Mouse (Mus musculus): ENCODE results near the gene Cd1d1. TPM values are rescaled to one million over a fixed set of nuclear protein-coding genes. Genes with fewer than 3 reads are reported as not detected.
"Not testable (repeated sequence)": the region's sequence is repeated elsewhere in the genome, so short reads cannot be mapped to it uniquely, and the experiment has no call there.

Gene Cd1d1
- total RNA-seq (2021): 100 to 1,000 TPM in 1 of 2 experiments, 10 to 100 TPM in 1; 61.2 to 336 TPM
- long read RNA-seq, experiment 1, transcript Cd1d1-201 (6 exons, 1,946 nt): major isoform, 267 of 443 reads
- long read RNA-seq, experiment 1, transcript Cd1d1-203 (3 exons, 1,475 nt): minor isoform, 10 of 443 reads
- long read RNA-seq, experiment 1, partial matches to known transcripts: 42 of 443 reads
- long read RNA-seq, experiment 1, other reads (novel, unspliced or antisense): 121 of 443 reads
- long read RNA-seq, experiment 2, transcript Cd1d1-201 (6 exons, 1,946 nt): major isoform, 17 of 26 reads
- long read RNA-seq, experiment 2, partial matches to known transcripts: 1 of 26 reads
- long read RNA-seq, experiment 2, other reads (novel, unspliced or antisense): 6 of 26 reads

DNA sequence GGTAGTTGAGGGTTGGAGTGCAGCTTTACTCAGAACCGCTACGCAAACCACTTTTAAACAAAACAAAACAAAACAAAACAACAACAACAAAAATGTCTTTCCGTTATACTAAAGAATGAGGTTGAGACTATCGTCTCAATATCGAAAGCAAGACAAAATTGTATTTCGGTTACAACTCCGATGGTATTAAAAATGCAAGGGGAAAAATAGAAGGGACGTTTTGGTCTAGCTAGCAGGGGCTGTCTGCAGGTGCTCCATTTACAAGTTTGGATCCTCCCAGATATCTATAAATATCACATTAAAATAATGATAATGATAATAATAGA, at the start of gene Cd1d1:
Gene Cd1d1, minus strand, starts transcription at position 27 of the 326 bp plus-strand sequence.
- DNase-seq: no peak

DNA sequence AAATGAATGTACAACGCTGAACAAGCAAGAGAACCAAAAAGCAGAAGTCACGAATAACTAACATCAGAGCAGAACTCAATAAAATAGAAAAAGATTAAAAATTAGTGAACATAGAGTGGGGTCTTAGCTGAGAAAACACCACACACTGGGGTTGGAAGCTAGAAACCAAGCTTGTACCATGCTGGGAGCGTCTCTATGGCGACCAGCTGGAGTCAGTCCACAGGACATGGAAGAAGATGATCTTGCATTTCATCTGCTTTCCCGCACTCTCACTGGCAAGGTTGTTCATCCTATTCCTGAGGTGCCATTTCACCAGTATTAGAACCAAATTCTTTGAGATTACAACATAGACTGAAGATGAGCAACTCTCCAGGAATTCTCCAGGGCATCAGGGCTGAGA, 48.6 kb upstream of the Cd1d1 start:
- no peak for DNase-seq

DNA sequence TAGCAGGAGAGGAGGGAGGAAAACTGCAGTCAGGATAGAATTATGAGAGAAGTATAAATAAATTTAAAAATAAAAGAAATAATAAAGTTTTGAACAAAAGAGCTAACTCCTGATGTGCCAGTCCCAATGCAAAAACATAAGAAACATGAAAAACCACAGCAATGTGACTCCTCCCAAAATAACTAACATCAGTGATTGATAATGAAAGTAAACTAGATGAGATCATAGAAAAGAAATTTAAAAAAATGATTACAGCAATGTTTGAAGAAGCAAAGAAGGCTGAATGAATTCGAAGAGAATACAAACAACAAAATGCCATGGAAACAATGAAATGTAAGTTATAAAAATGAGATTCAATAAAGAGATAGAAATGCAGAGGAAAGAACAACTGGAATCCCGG, 42.5 kb upstream of the Cd1d1 start:
- no peak for DNase-seq

DNA sequence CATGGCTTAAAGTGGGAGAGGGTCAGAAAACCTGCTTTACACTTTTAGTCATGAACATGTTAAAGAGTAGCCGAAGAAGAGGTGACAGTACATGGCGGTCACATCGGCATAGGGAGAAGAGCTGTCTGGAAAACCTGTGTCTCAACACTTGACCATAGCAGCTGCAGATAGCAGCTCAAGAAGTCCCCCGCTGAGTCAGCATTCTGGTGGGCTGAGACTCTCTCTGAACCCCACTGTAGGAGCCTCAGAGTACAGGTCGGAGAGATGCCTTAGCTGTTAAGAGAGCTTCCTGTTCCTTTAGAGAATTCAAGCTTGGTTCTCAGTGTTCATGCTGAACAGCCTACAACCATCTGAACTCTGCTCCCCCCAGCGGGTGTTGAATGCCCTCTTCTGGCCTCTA, 39.3 kb upstream of the Cd1d1 start:
- DNase-seq: no peak

DNA sequence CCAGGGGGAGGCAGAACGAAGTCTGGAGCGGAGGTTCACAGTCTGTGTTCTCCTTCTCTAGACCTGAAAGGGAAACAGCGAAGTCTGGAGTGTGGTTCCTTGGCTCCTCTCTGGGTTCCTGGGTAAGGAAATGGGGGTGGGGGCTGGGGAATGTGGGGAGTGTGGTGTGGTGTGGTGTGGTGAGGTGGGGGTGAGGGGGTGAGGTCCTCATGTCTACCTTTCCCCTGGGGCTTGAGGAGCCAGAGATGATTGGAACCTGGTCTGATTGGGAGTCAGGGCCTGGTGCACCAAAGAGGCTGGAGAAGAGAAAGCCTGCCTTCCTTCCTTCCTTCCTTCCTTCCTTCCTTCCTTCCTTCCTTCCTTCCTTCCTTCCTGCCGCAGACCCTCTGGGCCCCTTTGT, 34.8 kb upstream of the Cd1d1 start:
- no peak for DNase-seq

DNA sequence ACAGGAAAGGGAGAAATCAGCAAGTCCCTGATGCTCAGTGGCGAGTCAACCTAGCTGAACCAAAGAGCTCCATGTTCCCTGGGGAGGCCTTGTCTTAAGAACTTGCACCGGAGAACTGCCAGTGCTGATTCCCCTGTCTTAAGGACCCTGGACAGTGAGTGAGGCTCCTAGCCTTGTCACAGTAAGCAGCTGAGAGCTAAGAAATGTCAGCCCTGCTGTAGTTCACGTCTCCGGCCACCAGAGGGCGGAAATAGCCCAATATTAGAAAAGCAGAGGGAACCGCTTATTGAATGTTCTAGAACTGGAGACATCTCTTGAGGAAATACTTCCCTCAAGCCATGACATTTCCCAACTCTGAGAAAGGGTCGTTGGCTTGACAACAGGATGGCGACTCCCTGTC, 34.1 kb upstream of the Cd1d1 start:
- DNase-seq: peak; percentile 75 to 76

DNA sequence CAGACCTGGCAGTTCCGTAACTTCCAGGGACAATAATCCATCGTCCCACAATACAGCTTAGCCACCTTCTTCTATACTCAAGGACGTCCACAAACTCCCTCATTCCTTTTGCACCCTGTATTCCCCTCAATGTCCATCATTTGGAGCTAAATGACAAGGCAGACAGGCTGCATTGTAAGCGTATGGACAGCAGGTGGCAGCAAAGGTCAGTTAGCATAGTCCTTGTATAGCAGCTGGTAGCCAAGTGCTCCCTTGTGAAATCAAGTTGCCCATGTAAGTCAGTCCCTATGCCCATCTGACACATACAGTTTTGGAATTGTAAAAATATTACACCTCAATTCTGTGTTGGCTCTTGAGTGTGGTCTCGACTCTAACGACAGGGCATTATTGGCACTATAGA, 31.6 kb upstream of the Cd1d1 start:
- peak; percentile 63 to 72 for DNase-seq

DNA sequence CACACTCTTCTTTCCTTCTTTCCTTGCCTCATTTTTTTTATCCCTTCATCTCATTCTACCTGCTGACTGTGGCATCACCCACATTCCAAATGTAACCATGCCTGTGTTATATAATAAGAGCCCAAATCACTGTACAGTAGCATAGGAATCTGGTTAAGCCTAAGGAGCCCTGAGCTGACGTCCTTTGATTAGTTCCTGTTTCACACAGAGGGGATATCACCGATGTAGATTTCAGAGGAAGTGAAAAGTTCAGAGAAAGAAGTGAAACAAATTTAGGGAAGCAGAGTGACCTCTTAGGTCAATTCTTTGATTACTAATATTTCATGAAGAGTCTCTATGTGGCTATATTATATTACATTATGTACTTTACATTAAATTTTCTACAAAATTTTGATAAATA, 18.5 kb upstream of the Cd1d1 start:
- DNase-seq: no peak

DNA sequence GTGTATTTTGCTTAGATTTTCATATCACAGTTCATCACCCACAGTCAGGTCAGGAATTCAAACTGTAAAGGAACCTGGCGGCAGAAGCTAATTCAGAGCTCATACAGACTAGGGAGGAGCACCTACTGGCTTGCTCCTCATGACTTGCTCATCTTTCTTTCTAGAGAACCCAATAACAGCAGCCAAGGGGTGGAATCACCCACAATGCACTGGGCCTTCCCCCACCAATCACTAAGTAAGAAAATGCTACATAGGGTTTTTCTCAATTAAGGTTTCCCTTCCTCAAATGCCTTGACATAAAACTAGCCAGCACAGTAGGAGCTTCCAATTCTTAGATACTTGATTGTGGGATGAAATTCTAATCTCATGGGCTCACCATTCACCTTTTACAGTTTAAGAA, 17.8 kb upstream of the Cd1d1 start:
- DNase-seq: no peak

DNA sequence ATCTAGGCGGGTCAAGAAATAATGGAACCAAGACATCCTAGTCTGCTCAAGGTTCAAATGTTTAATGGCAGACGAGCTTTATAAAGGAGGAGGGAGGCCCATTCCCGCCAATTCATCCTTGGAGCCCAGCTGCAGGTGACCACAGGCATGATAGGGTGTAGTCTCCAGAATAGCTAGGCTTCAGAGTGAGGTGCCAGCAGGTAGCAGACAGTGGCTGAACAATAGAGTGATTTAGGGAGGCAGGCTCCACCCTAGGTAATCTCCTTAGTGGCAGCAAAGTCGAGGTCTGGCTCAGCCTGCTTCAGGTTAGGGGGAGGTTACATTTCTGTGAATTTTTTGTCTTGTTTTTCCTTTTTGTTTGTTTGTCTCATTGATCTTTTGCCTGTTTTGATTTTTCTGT, 16.7 kb upstream of the Cd1d1 start:
- no peak for DNase-seq

DNA sequence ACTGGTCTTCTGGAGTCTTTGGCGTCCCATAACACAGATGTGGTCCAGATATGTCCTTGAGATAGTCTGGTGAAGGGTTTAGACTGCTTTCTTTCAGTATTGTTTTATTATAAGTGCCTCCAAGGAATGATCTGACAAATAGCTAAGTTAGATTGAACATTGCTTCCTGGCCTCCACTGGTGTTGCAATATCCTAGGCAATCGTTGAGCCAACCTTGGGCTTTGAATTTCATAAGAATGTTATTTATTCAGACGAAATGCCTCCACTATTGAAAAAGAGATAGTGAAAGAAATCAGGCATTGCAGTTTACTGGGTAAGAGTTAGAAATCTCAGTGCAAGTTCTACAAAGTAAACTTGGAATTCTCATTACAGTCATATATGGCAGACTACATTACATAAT, 13.2 kb upstream of the Cd1d1 start:
- DNase-seq: not testable (repeated sequence)

DNA sequence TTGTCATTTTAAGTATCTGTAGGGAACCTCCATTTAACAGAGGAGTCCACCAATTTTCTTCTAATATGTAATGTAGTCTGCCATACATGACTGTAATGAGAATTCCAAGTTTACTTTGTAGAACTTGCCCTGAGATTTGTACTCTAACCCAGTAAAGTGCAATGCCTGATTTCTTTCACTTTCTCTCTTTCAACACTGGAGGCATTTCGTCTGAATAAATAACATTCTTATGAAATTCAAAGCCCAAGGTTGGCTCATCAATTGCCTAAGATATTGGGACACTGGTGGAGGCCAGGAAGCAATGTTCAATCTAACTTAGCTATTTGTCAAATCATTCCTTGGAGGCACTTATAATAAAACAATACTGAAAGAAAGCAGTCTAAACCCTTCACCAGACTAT, 9.0 kb upstream of the Cd1d1 start:
- not testable (repeated sequence) for DNase-seq

DNA sequence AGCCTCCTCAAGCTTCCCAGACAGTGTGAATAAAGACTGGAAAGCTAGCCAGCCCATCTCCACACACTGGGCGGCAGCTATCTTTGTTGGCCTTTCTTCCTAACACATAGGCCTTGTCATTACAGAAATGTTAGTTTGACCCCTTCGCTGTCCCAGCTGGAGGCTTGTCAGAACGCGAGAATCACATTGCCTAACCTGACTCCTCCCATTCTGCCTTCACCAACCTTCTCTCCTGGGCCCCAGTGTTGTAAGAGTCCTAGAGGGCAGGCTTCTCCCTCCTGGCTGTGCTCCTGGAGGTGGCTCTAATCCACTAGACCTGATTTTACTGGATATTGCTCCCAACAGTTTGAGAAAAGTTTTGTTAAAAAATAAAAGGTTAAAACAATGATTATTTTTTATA, 1.4 kb upstream of the Cd1d1 start:
- peak; percentile 48 to 55 for DNase-seq

DNA sequence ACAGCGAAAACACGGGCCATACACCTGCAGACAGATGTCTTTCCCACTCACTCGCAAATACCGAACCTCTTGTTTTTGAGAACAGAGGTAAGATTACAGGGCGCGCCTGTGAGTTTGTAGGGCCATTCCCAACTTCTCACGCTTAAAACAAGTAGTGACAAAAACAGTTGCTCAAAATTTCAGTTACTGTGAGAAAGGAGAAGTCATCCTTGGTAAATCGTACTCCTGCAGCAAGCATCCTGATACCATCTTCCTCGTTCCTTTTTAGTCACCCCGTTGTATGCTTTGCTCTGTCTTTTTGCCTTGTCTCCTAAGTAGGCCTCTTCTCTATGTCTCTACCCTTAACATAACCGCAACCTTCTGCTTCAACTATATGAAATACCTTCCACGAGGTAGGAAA, 810 bp upstream of the Cd1d1 start:
- no peak for DNase-seq

DNA sequence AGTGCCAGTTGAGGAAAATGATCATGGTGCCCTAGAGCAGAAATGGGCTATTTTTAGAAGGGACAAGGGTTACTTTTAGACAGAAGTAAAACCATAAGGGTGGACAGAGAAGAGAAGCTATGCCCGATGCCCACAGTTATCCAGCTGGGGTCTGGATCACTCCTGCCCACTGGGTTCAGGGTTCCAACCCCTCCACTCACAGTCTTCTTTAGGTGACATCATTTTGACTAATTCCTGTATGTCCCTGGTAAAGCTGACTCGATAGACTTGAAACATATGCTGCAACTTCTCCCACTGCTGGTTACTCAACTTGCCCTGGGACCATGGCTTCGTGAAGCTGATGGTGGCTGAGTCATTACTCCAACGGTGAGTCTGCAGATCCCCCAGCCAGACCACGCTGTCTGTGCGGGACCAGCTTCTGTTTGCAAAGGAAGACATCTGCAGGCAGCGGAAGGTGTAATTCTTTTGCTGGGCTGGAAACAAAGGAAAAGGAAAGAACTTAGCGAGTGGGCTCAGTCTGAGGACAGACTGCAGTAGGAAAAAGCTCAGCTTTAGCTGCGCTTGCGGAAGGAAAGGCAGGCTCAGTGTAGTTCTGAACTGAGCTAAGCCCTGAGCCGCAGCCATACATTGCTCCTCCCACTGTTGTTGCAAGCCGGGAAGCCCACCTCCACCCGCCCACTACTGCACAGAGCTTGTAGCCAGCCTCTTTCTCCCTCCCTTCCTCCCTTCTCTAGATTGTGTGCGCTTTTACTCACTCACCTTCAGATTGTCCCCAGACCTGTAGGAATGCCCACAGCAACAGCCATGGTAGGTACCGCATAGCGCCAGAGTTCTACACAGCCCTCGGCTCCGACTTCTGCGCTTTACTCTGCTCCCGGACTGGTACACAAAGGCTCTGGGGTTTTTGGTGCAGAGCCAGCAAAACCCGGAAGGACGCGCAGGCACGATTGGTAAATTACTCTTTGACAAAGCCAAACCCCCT, 517 bp downstream of the Cd1d1 start:
- peak; percentile 87 to 88 for DNase-seq

DNA sequence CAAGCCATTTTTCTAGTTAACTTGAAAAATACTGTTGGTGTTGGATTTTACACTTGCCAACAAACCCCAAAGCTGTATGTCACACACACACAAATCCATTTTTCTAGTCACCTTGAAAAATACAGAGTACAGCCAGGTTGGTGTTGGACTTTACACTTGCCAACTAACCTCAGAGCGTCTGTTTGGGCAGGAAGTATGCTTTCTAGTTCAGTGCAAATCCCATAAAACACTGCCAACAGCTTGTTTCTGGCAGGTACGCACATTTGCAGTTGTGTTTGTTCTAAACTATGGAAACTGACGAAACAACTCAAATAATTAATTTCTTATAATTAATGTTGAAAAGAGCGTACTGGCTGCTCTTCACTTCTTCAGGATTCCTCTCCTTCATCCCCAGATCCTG, 3.1 kb downstream of the Cd1d1 start:
- DNase-seq: no peak

DNA sequence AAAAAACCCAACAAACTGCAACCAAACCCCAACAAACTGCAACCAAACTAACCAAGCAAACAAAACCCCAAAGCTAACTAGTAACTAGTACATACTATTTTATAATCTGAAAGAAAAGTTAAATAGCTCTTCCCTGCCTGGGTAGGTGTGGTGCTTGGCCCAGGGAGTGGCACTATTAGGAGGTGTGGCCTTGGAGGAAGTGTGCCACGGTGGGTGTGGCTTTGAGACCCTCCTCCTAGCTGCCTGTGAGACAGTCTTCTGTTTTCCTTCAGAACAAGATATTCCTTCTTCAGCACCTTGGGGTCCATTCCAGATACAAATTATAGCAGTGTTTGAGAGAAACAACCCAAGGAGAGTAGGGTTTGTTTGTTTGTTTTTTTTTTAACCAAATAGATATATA, 3.9 kb downstream of the Cd1d1 start:
- DNase-seq: no peak

DNA sequence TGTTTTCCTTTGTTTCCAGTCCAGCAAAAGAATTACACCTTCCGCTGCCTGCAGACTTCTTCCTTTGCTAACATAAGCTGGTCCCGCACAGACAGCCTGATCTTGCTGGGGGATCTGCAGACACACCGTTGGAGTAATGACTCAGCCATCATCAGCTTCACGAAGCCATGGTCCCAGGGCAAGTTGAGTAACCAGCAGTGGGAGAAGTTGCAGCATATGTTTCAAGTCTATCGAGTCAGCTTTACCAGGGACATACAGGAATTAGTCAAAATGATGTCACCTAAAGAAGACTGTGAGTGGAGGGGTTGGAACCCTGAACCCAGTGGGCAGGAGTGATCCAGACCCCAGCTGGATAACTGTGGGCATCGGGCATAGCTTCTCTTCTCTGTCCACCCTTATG, 12.3 kb downstream of the Cd1d1 start:
- not testable (repeated sequence) for DNase-seq

DNA sequence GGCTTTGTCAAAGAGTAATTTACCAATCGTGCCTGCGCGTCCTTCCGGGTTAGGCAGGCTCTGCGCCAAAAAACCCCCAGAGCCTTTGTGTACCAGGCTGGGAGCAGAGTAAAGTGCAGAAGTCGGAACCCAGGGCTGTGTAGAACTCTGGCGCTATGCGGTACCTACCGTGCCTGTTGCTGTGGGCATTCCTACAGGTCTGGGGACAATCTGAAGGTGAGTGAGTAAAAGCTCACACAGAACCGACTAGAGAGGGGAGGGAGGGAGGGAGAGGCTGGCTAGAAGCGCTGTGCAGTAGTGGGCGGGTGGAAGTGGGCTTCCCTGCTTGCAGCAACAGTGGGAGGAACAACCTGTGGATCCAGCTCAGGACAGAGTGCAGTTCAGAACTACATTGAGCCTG, 12.8 kb downstream of the Cd1d1 start:
- peak in 1 of 2 experiments; percentile 22 for DNase-seq

DNA sequence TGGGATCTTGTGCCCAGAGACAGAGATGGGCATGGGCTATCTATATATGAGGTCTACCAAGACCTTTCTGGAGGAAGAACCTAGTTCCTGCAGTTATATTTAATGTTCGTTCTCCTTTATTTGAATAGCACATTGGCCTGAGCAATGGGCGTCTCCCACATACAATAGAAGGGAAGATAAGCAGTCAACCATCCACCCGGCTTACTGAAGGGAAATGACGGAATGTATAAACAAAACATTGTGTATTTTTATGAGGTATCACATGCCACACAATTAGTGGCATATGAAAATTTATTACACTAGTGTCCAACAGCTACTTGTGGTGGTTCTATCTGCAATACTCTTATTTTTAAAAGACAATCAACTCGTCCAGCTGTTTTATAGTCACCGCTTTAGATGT, 15.9 kb downstream of the Cd1d1 start:
- DNase-seq: no peak

DNA sequence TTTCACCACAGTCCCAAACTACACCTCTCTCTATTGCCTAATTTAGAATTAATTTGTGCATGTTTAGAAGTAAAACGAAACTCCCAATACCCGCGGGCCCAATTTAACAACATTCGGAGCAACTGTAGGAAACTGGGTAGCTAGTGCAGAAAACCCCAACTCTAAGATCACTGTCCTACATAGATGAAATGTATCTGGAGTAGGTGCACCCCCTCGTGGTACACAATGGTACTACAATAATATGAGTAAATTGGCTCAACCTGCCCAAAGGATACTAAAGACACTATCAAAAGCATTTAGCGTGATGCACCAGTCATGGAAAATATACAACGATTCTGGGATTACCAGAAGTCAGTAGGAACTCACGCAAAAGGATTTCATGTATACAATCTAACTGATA, 22.7 kb downstream of the Cd1d1 start:
- DNase-seq: peak; percentile 33 to 69

DNA sequence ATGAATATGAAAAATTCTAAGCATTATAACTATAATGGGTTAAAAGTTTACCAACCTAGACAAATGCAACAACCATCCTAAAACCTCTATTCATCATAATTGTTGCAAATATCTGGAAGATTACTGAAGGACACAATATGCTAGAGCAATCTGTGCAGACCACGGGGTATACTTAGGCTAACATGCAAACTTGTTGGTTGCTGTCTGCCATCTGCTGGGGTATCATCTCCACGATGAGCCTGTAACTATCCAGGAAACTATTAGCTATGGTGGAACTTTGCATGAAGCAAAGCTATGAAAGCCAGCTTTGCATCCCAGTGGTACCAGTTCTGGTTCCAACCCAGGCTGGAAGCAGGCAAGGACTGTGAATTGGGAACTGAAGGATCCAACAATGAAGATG, 24.1 kb downstream of the Cd1d1 start:
- DNase-seq: no peak

DNA sequence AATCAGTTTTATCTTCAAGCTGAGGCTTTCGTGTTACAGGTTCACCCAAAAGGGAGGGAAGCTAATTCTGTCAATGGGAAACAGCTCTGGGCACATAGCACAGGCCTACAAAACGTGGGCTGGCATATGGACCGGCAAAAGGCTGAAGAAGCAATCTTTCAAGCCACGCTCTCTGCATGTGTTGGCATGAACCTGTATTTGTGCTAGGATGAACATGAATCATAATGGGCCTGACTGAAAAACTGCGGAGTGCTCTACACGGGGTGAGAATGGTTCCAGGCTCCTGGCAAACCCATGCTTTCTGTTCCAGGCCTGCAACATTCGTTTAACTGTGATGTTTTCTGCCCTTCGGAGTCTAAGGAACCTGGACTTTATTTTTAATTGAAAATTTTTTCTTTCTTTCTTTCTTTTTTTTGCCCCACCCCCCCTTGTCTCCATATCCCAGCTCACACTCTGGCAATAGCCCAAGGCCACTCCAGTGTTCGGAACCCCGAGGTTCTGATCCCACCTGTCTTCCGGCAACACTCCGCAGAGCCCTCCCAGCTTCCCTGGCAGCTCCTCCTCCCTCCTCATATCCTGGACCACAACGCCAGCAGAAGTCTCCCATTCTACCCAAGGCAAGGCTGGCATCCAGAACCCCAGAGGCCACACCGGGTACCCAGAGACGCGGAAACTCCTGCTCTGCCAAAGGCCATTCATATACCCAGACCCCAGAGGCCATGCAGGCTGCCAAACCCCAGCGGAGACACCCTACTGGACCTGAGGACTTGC, 36.4 kb downstream of the Cd1d1 start:
- DNase-seq: no peak
